Mouse (Mus musculus): Measurements from ENCODE around the gene Plekhg6.
A peak's percentile ranks its signal among the peaks of the same experiment; 100 is the strongest.

The Plekhg6 gene

GRCm38 (mm10) chr6:125380372-125381360, at the start of gene Plekhg6:
Plekhg6 (minus strand) TSS chr6:125380793.
- DNase-seq: no peak

GRCm38 (mm10) chr6:125429741-125430140, 49.1 kb upstream of the Plekhg6 start:
- no peak for DNase-seq

GRCm38 (mm10) chr6:125426383-125427360, 46.1 kb upstream of the Plekhg6 start:
- DNase-seq: peak; percentile 89 to 92

GRCm38 (mm10) chr6:125425205-125426090, 44.9 kb upstream of the Plekhg6 start:
- DNase-seq: no peak

GRCm38 (mm10) chr6:125424156-125424555, 43.6 kb upstream of the Plekhg6 start:
- no peak for DNase-seq

GRCm38 (mm10) chr6:125423507-125423906, 42.9 kb upstream of the Plekhg6 start:
- DNase-seq: no peak

- DNase-seq: no peak
Observed at GRCm38 (mm10) chr6:125423099-125423498, 42.5 kb upstream of the Plekhg6 start.

- DNase-seq: peak; percentile 56 to 78
Observed at GRCm38 (mm10) chr6:125422051-125422822, 41.6 kb upstream of the Plekhg6 start.

GRCm38 (mm10) chr6:125420458-125421063, 40.0 kb upstream of the Plekhg6 start:
- no peak for DNase-seq

GRCm38 (mm10) chr6:125418744-125419143, 38.2 kb upstream of the Plekhg6 start:
- peak; percentile 91 to 93 for DNase-seq

- no peak for DNase-seq
Observed at GRCm38 (mm10) chr6:125413326-125413725, 32.7 kb upstream of the Plekhg6 start.

- no peak for DNase-seq
Observed at GRCm38 (mm10) chr6:125411661-125412060, 31.1 kb upstream of the Plekhg6 start.

- DNase-seq: no peak
Observed at GRCm38 (mm10) chr6:125410995-125411547, 30.5 kb upstream of the Plekhg6 start.

- DNase-seq: no peak
Observed at GRCm38 (mm10) chr6:125410551-125410950, 30.0 kb upstream of the Plekhg6 start.

- DNase-seq: no peak
Observed at GRCm38 (mm10) chr6:125407657-125408056, 27.1 kb upstream of the Plekhg6 start.

- no peak for DNase-seq
Observed at GRCm38 (mm10) chr6:125407224-125407623, 26.6 kb upstream of the Plekhg6 start.

GRCm38 (mm10) chr6:125405461-125406382, 25.1 kb upstream of the Plekhg6 start:
- no peak for DNase-seq

GRCm38 (mm10) chr6:125389853-125390252, 9.3 kb upstream of the Plekhg6 start:
- no peak for DNase-seq

- DNase-seq: no peak
Observed at GRCm38 (mm10) chr6:125386080-125386479, 5.5 kb upstream of the Plekhg6 start.
